Mouse (Mus musculus) forebrain, embryonic 11.5 days (tissue): ENCODE measurements at regions not wholly inside any gene's neighbourhood (a gene's known extent, or its start where the extent isn't known, plus 50 kb on each side); places are given as distances from the start of the nearest gene placed in this dataset.

ENCODE experiments used
- ATAC-seq: fragments of 200-750 bp; cut with Nextera tagmentation; replicated peaks from 2 replicates; pipeline ENCODE4 v1.8.0; 2017; ENCODE audit warnings: moderate TSS enrichment; ENCODE audit not compliant: low FRiP score
- DNase-seq: peaks from one replicate; pipeline ENCODE4 v3.0.0-alpha.2; 2017; ENCODE audit warnings: low spot score
- H3K27ac ChIP-seq: fragments of 300-500 bp; sonication (generic); 2 replicates; pipeline ENCODE4 v1.5.1; 2014; ENCODE audit warnings: low read depth, low read length
- H3K27me3 ChIP-seq: fragments of 300-500 bp; sonication (generic); 2 replicates; pipeline ENCODE4 v1.6.1; 2014; ENCODE audit warnings: mild to moderate bottlenecking, low read length, mixed read lengths; ENCODE audit not compliant: control insufficient read depth, insufficient read depth
- H3K36me3 ChIP-seq: fragments of 300-500 bp; sonication (generic); 2 replicates; pipeline ENCODE4 v1.6.1; 2014; ENCODE audit warnings: mild to moderate bottlenecking, low read length, moderate library complexity, mixed read lengths; ENCODE audit not compliant: control insufficient read depth, insufficient read depth
- H3K4me1 ChIP-seq: fragments of 300-500 bp; sonication (generic); replicated peaks from 2 replicates; pipeline ENCODE4 v1.6.1; 2014; ENCODE audit warnings: low read length, mixed read lengths; ENCODE audit not compliant: control insufficient read depth, insufficient read depth
- H3K4me2 ChIP-seq: fragments of 300-500 bp; sonication (generic); 2 replicates; pipeline ENCODE4 v1.6.1; 2014; ENCODE audit warnings: low read depth, mild to moderate bottlenecking, low read length, moderate library complexity, mixed read lengths; ENCODE audit not compliant: severe bottlenecking
- H3K4me3 ChIP-seq: fragments of 300-500 bp; sonication (generic); 2 replicates; pipeline ENCODE4 v1.5.1; 2014; ENCODE audit warnings: low read depth, low read length
- H3K9ac ChIP-seq: fragments of 300-500 bp; sonication (generic); 2 replicates; pipeline ENCODE4 v1.6.1; 2014; ENCODE audit warnings: low read length
- H3K9me3 ChIP-seq: fragments of 300-500 bp; sonication (generic); 2 replicates; pipeline ENCODE4 v1.6.1; 2016; ENCODE audit warnings: low read length, mixed read lengths; ENCODE audit not compliant: control insufficient read depth
- WGBS: fragments of 180-500 bp; shearing (Covaris S2); extraction: QIAGEN DNeasy Blood & Tissue Kit; methylation state at CpG from one replicate; pipeline ENCODE4 v1.1.7; 2014; 5-methylcytosine and 5-hydroxymethylcytosine counted together

DNA sequence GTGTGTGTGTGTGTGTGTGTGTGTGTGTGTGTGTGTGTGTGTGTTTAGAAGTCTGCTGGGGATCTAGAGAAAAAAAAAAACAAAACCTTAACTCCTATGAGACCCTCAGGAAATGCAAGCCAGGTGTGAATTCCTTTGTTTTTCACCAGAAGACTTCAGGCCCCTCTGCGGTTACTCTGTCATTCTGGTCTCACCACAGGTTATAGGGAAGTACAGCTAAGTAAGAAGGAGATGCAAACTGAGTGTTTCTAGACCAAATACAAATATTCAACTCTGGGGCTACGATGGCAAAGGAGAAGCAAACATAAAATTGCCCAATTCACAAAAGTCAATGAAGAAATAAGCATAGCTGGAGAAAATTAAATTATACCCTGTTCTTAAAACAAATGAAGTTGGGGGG lies 54.9 kb upstream of the Basp1 start:
- Histone ChIP-seq H3K9ac (no peak overlapping the region), H3K27ac (no peak overlapping the region), H3K36me3 (no peaks in the 10 kb centered on the region), H3K27me3 (no peaks in the 10 kb centered on the region), H3K4me3 (no peak overlapping the region), H3K4me2 (no peak overlapping the region), H3K4me1 (no peaks in the 10 kb centered on the region), H3K9me3 (no peaks in the 10 kb centered on the region)
- DNase-seq (no peak), ATAC-seq (no peak)
- WGBS = 73% methylated on average over 2 of the region's 2 CpGs

DNA sequence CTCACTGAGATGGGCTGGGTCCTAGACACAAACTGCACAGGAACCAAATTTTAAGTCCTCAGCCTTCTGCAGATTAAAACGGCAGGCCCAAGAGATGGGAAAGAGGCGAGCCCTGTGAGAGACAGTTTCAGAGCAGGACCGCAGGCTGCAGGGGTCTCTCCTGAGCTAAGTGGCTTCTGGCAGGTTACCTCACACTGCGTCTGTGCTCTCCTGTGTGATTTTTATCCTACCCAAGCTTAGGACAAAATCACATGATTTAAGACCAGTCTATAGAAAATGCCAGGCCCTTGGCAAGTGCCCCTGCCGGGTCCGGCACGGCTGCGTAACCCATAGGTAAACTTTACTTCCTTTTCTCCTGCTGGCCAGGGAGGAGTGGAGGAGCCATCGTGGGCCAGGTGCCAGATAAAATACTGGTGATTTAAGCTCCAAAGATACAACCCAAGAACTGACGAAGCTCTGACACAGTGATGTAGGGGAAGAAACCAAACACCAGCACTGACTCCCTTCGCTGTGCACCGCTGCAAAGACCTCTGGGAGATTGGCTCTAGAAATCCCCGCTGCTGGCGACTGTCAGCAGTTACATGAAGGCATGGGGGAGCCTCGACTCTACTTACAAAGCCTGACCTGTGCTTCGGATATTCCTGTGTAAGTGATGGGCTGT lies 55.8 kb upstream of the Basp1 start:
- DNase-seq = no peak
- WGBS = 77% methylated on average over 16 of the region's 16 CpGs
- Histone ChIP-seq H3K4me2 (no peak overlapping the region), H3K9ac (no peak overlapping the region), H3K4me1 (no peaks in the 10 kb centered on the region), H3K27me3 (no peaks in the 10 kb centered on the region), H3K36me3 (no peaks in the 10 kb centered on the region), H3K9me3 (no peaks in the 10 kb centered on the region), H3K4me3 (no peak overlapping the region), H3K27ac (no peak overlapping the region)
- ATAC-seq = no peak

DNA sequence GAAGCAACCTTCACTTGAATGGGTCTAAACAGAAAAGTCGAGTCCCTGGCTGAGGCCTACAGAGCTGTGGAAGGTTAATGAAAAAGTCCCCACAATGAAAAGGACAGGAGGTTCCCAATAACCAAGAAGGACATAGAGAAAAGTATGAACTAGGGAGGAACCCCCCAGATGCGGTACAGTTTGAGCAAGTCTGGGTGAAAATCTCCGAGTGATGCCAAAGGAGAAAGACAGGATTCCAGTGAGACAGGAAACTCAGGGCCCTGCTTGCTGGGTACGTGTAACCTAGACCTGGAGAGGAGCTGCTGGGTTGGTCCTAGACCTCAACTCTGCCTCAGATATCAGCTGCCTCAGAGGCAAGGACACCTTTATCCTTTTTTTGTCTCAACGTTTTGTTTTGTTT lies 57.8 kb upstream of the Basp1 start:
- Histone ChIP-seq H3K9ac (no peak overlapping the region), H3K4me2 (no peak overlapping the region), H3K36me3 (no peaks in the 10 kb centered on the region), H3K9me3 (no peaks in the 10 kb centered on the region), H3K4me3 (no peak overlapping the region), H3K4me1 (no peaks in the 10 kb centered on the region), H3K27ac (no peak overlapping the region), H3K27me3 (no peaks in the 10 kb centered on the region)
- DNase-seq (no peak), ATAC-seq (no peak)
- 88% methylated on average over 5 of the region's 5 CpGs for WGBS

DNA sequence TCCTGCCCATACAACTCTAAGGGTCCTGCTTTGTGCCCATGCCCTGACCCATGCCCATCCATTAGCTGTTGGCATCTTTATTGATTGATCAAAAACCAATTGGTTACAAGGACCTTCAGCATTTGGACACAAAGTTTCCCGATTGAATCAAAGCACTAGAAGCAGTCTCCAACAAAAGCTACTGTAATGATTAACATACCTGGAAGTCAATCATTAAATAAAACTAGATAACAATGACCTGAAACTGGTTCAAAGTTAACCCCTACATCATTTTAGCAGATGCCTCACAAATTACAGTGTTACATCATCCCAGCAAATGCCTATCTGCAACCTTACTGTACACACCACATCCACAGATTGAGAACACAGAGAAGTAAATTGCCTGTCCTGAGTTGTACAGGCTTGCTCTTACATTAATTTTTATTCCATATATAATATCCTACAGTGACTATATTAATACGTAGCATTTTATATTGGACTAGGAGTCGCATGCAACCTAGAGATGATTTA lies 59.7 kb upstream of the Basp1 start:
- no peaks in the 10 kb centered on the region for H3K27me3 ChIP-seq
- ATAC-seq (no peak), DNase-seq (no peak)
- H3K9me3 ChIP-seq = no peaks in the 10 kb centered on the region
- no peak overlapping the region for H3K4me2 ChIP-seq
- H3K4me3 ChIP-seq = no peak overlapping the region
- no peaks in the 10 kb centered on the region for H3K4me1 ChIP-seq
- H3K27ac ChIP-seq = no peak overlapping the region
- no peak overlapping the region for H3K9ac ChIP-seq
- no peaks in the 10 kb centered on the region for H3K36me3 ChIP-seq
- 92% methylated on average over 3 of the region's 3 CpGs for WGBS

DNA sequence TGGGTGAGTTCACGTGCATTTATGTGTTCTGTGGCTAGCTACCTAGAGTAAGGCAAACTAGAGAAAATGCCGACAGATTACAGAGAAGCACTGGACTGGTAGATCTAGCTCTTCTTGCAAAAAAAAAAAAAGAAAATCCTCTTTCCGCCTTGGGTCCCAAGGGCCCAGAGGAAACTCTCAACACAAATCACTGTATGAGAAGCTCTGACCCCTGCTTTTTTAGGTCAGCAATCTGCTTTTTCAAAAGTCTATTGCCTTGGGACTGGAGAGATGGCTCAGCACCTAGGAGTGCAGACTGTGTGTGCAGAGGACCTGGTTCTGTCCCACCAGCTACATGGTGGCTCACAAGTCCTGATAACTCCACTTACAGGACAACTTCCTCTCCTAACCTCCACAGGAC lies 60.5 kb upstream of the Basp1 start:
- Histone ChIP-seq H3K27ac (no peak overlapping the region), H3K4me3 (no peak overlapping the region), H3K4me1 (no peaks in the 10 kb centered on the region), H3K9ac (no peak overlapping the region), H3K36me3 (no peaks in the 10 kb centered on the region), H3K4me2 (no peak overlapping the region), H3K9me3 (no peaks in the 10 kb centered on the region), H3K27me3 (no peaks in the 10 kb centered on the region)
- DNase-seq (no peak), ATAC-seq (no peak)
- 81% methylated on average over 3 of the region's 3 CpGs for WGBS

DNA sequence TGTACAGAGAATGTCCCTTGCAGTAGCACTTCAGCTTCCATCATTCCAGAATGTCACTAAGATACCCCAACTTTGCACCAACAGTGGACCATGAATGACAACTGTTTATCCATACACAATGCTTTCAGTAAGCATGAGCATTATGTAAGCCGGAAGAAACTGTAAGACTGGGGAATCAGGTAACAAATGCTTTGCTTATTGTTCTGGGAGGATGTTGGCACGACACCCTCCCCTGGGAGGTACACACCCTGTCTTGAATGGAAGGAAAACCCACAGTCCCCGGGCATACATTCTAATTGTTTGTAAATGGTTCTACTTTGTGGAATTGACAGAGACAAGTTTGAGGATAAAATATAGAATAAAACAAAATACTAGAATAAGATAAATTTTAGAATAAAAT lies 69.0 kb upstream of the Basp1 start:
- DNase-seq = no peak
- no peaks in the 10 kb centered on the region for H3K9me3 ChIP-seq
- no peak overlapping the region for H3K4me2 ChIP-seq
- no peaks in the 10 kb centered on the region for H3K36me3 ChIP-seq
- no peak overlapping the region for H3K9ac ChIP-seq
- H3K4me3 ChIP-seq = no peak overlapping the region
- no peaks in the 10 kb centered on the region for H3K27me3 ChIP-seq
- no peak for ATAC-seq
- no peaks in the 10 kb centered on the region for H3K4me1 ChIP-seq
- no peak overlapping the region for H3K27ac ChIP-seq
- 80% methylated on average over 3 of the region's 3 CpGs for WGBS

DNA sequence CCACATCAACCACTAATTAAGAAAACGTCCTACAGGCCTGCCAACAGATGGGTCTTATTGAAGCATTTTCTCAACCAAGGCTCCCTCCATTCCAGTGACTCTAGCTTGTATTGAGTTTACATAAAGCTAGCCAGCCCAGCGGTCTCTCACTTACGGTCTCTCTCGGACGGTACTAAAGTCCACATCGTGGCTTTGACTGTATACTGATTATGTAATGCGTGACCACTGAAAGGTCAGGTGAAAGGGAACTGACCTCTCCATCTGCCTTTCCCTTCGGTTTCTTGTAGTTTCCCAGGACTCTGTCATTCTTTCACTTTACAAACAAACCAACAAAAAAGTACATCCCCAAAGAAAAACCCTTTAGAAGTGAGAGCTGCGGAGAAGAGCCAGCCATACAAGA lies 71.8 kb upstream of the Basp1 start:
- Histone ChIP-seq H3K27ac (no peak overlapping the region), H3K36me3 (no peaks in the 10 kb centered on the region), H3K9ac (no peak overlapping the region), H3K4me2 (no peak overlapping the region), H3K9me3 (no peaks in the 10 kb centered on the region), H3K4me1 (no peaks in the 10 kb centered on the region), H3K27me3 (peaks cover 5% of the 10 kb centered on the region), H3K4me3 (no peak overlapping the region)
- ATAC-seq = no peak
- 80% methylated on average over 9 of the region's 9 CpGs for WGBS
- DNase-seq = no peak

DNA sequence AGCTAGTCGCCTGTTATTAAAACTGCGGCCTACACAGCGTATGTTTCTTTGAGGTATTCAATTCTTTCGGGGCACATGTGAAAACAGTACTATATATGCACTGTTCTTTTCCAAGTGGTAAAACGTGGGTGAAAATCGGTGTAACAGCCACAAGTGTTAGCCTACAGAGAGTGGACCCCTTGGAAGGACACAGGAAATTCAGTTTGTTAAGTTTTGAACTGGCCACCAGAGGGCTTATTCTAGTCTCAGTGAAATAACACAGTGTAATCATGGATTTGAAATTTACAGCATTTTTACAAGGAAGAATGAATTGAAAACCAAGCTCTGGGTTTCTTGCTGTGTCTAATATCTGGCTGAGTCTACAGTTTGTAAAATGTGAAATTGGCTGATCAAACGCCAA lies 72.6 kb upstream of the Basp1 start:
- 86% methylated on average over 7 of the region's 7 CpGs for WGBS
- H3K27ac ChIP-seq = no peak overlapping the region
- no peaks in the 10 kb centered on the region for H3K4me1 ChIP-seq
- H3K27me3 ChIP-seq = peaks cover 7% of the 10 kb centered on the region
- no peak overlapping the region for H3K4me3 ChIP-seq
- H3K9ac ChIP-seq = no peak overlapping the region
- DNase-seq = no peak
- no peak for ATAC-seq
- H3K9me3 ChIP-seq = no peaks in the 10 kb centered on the region
- no peaks in the 10 kb centered on the region for H3K36me3 ChIP-seq
- H3K4me2 ChIP-seq = no peak overlapping the region

DNA sequence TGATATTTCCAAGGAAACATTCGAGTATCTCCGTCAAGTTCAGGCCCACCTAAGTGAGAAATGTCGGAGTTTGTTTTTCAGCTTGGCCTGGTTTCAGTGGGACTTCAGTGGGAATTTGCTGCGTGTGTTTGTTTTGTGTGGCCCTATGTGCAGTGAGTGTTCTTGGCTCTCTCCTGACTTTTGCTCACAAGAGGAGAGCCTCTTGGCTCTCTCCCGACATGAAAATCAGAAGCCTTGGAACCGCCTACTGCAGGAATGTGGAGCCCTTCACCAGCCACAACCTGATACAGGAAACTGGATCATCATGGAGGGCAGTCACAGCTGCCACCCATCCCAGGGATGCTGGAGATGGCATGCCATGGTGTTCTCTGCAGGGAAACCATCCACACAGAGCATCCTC lies 76.2 kb upstream of the Basp1 start:
- H3K9me3 ChIP-seq = no peaks in the 10 kb centered on the region
- H3K27me3 ChIP-seq = peaks cover 21% of the 10 kb centered on the region
- H3K27ac ChIP-seq = no peak overlapping the region
- WGBS = 93% methylated on average over 6 of the region's 6 CpGs
- no peak overlapping the region for H3K4me2 ChIP-seq
- DNase-seq (no peak), ATAC-seq (no peak)
- H3K4me1 ChIP-seq = no peaks in the 10 kb centered on the region
- H3K9ac ChIP-seq = no peak overlapping the region
- no peak overlapping the region for H3K4me3 ChIP-seq
- no peaks in the 10 kb centered on the region for H3K36me3 ChIP-seq
